Mouse (Mus musculus): Measurements from ENCODE around the gene Tubgcp5. TPM values are rescaled to one million over a fixed set of nuclear protein-coding genes. Genes with fewer than 3 reads are reported as not detected.

Gene Tubgcp5
- polyA plus RNA-seq, 1 experiment from 2014 or later = 31.2 TPM

DNA sequence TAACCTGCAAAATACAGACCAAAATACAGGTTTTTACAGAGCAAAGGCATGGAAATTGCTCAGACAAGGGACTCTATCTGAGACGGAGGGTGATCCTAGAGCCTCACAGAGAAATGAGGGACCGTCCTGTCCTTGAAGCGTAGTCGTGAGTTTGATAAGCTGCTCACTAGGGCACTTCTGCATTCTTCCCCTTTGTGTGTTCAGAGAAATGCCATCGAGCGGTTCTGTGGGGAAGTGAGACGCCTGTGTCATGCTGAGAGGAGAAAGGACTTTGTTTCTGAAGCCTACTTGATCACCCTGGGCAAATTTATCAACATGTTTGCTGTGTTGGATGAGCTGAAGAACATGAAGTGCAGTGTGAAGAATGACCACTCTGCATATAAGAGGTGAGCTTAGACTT lies 80.7 kb downstream of the Tubgcp5 start:
- Histone ChIP-seq H3K4me3 (replicated peaks) (no peak overlapping the region), H3K27me3 (replicated peaks) (no peaks in the 10 kb centered on the region), H3K9me3 (no peaks in the 10 kb centered on the region), H3K36me3 (peaks cover 40% of the 10 kb centered on the region), H3K4me2 (no peak overlapping the region), H3K4me1 (no peaks in the 10 kb centered on the region), H3K27ac (no peak overlapping the region), H3K9ac (no peak overlapping the region)
- ATAC-seq (ENCODE audit: insufficient read depth, low FRiP score, low read depth) = no peak
- WGBS = 84% methylated on average over 7 of the region's 7 CpGs

DNA sequence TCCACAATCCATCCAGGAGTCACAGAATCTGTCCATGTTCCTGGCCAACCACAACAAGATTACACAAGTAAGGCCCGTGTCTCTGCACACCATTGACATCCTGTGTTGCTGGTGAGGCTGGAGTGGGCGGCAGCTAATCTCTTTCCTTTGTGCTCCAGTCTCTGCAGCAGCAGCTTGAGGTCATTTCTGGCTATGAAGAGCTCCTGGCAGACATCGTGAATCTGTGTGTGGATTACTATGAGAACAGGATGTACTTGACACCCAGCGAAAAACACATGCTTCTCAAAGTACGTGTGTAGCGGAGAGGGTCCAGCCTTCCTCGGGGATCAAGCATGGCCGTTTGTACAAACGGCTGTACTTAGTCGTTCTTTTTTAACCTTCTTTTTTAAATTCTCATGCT lies 83.8 kb downstream of the Tubgcp5 start:
- H3K36me3 ChIP-seq = peaks cover 44% of the 10 kb centered on the region
- H3K4me1 ChIP-seq = no peaks in the 10 kb centered on the region
- no peak overlapping the region for H3K4me2 ChIP-seq
- no peak overlapping the region for H3K9ac ChIP-seq
- WGBS = 83% methylated on average over 10 of the region's 10 CpGs
- H3K27me3 ChIP-seq (replicated peaks) = no peaks in the 10 kb centered on the region
- no peak overlapping the region for H3K4me3 ChIP-seq (replicated peaks)
- H3K27ac ChIP-seq = no peak overlapping the region
- H3K9me3 ChIP-seq = no peaks in the 10 kb centered on the region
- ATAC-seq (ENCODE audit: insufficient read depth, low FRiP score, low read depth) = no peak

- no peak for ATAC-seq (ENCODE audit: insufficient read depth, low FRiP score, low read depth)
- Histone ChIP-seq H3K36me3 (peaks cover 34% of the 10 kb centered on the region), H3K4me3 (replicated peaks) (no peak overlapping the region), H3K27me3 (replicated peaks) (no peaks in the 10 kb centered on the region), H3K9me3 (no peaks in the 10 kb centered on the region), H3K9ac (no peak overlapping the region), H3K27ac (no peak overlapping the region), H3K4me2 (no peak overlapping the region), H3K4me1 (no peaks in the 10 kb centered on the region)
- WGBS = 84% methylated on average over 9 of the region's 9 CpGs
These were observed 86.9 kb downstream of the Tubgcp5 start for GRCm38 (mm10) chr7:55880882-55881281.

Other genes with a start within 250 kb of the Tubgcp5 start
- gene Siglech, start 26.0 kb upstream of the Tubgcp5 start, polyA plus RNA-seq (2015; fragmentation: Nextera tagmentation; extraction: Ambion mirVana) = 0.89 TPM in 2 replicates
- 103 and 105 TPM in 2 replicates for gene Cyfip1, start 47.6 kb downstream of the Tubgcp5 start, polyA plus RNA-seq (2015; fragmentation: Nextera tagmentation; extraction: Ambion mirVana)
- 45.2 and 51.2 TPM in 2 replicates for gene Nipa2, start 168.3 kb downstream of the Tubgcp5 start, polyA plus RNA-seq (2015; fragmentation: Nextera tagmentation; extraction: Ambion mirVana)
- 7.6 and 8.8 TPM in 2 replicates for gene Nipa1, start 225.8 kb downstream of the Tubgcp5 start, polyA plus RNA-seq (2015; fragmentation: Nextera tagmentation; extraction: Ambion mirVana)